Mouse (Mus musculus) MEL-GATA-1-ER (cell line): ENCODE measurements around the gene Calhm3.

ENCODE experiments used
- DNase-seq: peaks from one replicate; pipeline ENCODE4 v3.0.0-alpha.2; 2012; ENCODE audit warnings: low read depth; ENCODE audit errors: extremely low read depth

Gene Calhm3

GRCm38 (mm10) chr19:47157664-47158063 lies at the start of gene Calhm3:
TSS of gene Calhm3 (minus strand) at chr19:47157764.
- DNase-seq = no peak

- no peak for DNase-seq
Measured at GRCm38 (mm10) chr19:47206126-47206525, 48.6 kb upstream of the Calhm3 start.

- no peak for DNase-seq
Measured at GRCm38 (mm10) chr19:47204653-47205052, 47.1 kb upstream of the Calhm3 start.

- no peak for DNase-seq
Measured at GRCm38 (mm10) chr19:47203042-47203441, 45.5 kb upstream of the Calhm3 start.

- no peak for DNase-seq
Measured at GRCm38 (mm10) chr19:47202429-47202828, 44.9 kb upstream of the Calhm3 start.

GRCm38 (mm10) chr19:47201972-47202371 lies 44.4 kb upstream of the Calhm3 start:
- no peak for DNase-seq

GRCm38 (mm10) chr19:47198671-47199350 lies 41.2 kb upstream of the Calhm3 start:
- no peak for DNase-seq

- DNase-seq = no peak
Measured at GRCm38 (mm10) chr19:47192158-47192557, 34.6 kb upstream of the Calhm3 start.

GRCm38 (mm10) chr19:47188515-47189128 lies 31.1 kb upstream of the Calhm3 start:
- DNase-seq = no peak

GRCm38 (mm10) chr19:47186514-47187275 lies 29.1 kb upstream of the Calhm3 start:
- DNase-seq = no peak

- no peak for DNase-seq
Measured at GRCm38 (mm10) chr19:47184736-47185135, 27.2 kb upstream of the Calhm3 start.

GRCm38 (mm10) chr19:47184221-47184620 lies 26.7 kb upstream of the Calhm3 start:
- no peak for DNase-seq

GRCm38 (mm10) chr19:47180011-47180410 lies 22.4 kb upstream of the Calhm3 start:
- no peak for DNase-seq

- no peak for DNase-seq
Measured at GRCm38 (mm10) chr19:47179272-47179809, 21.8 kb upstream of the Calhm3 start.

GRCm38 (mm10) chr19:47178431-47179271 lies 21.1 kb upstream of the Calhm3 start, which contains the start of gene Neurl1a:
TSS of gene Neurl1a (plus strand) at chr19:47178820.
- DNase-seq = no peak

- no peak for DNase-seq
Measured at GRCm38 (mm10) chr19:47178001-47178400, 20.4 kb upstream of the Calhm3 start.

- DNase-seq = no peak
Measured at GRCm38 (mm10) chr19:47176916-47177505, 19.4 kb upstream of the Calhm3 start.

- DNase-seq = no peak
Measured at GRCm38 (mm10) chr19:47175472-47175871, 17.9 kb upstream of the Calhm3 start.

- DNase-seq = peak; percentile 39
Measured at GRCm38 (mm10) chr19:47174515-47174914, 17.0 kb upstream of the Calhm3 start.

GRCm38 (mm10) chr19:47168793-47169412 lies 11.3 kb upstream of the Calhm3 start:
- DNase-seq = peak; percentile 92
